Mouse (Mus musculus): ENCODE measurements around the gene Zbtb39. TPM values are rescaled to one million over a fixed set of nuclear protein-coding genes. Genes with fewer than 3 reads are reported as not detected.

Gene Zbtb39
- polyA plus RNA-seq, 1 experiment from 2014 or later: 4.3 TPM

Other genes with a start within 250 kb of the Zbtb39 start
- gene Stac3, start 237.9 kb upstream of the Zbtb39 start, polyA plus RNA-seq (2016; fragmentation: Nextera tagmentation; extraction: Ambion mirVana): 11.5 and 11.7 TPM in 2 replicates
- 0.60 and 1.6 TPM in 2 replicates for gene Ndufa4l2, start 224.6 kb upstream of the Zbtb39 start, polyA plus RNA-seq (2016; fragmentation: Nextera tagmentation; extraction: Ambion mirVana)
- gene Shmt2, start 217.1 kb upstream of the Zbtb39 start, polyA plus RNA-seq (2016; fragmentation: Nextera tagmentation; extraction: Ambion mirVana): 96.8 and 98.1 TPM in 2 replicates
- gene Nxph4, start 205.0 kb upstream of the Zbtb39 start, polyA plus RNA-seq (2016; fragmentation: Nextera tagmentation; extraction: Ambion mirVana): 4.2 and 6.3 TPM in 2 replicates
- 87.6 and 94.7 TPM in 2 replicates for gene Lrp1, start 118.4 kb upstream of the Zbtb39 start, polyA plus RNA-seq (2016; fragmentation: Nextera tagmentation; extraction: Ambion mirVana)
- 8.7 and 12.1 TPM in 2 replicates for gene Stat6, start 96.6 kb upstream of the Zbtb39 start, polyA plus RNA-seq (2016; fragmentation: Nextera tagmentation; extraction: Ambion mirVana)
- 12.6 and 13.5 TPM in 2 replicates for gene Nemp1, start 72.6 kb upstream of the Zbtb39 start, polyA plus RNA-seq (2016; fragmentation: Nextera tagmentation; extraction: Ambion mirVana)
- 15.3 and 19.1 TPM in 2 replicates for gene Nab2, start 71.0 kb upstream of the Zbtb39 start, polyA plus RNA-seq (2016; fragmentation: Nextera tagmentation; extraction: Ambion mirVana)
- 0.33 and 0.59 TPM in 2 replicates for gene Myo1a, start 34.4 kb upstream of the Zbtb39 start, polyA plus RNA-seq (2016; fragmentation: Nextera tagmentation; extraction: Ambion mirVana)
- gene Tac2, start 15.1 kb upstream of the Zbtb39 start, polyA plus RNA-seq (2016; fragmentation: Nextera tagmentation; extraction: Ambion mirVana): 1.1 and 1.8 TPM in 2 replicates
- 0.49 and 0.59 TPM in 2 replicates for gene Gpr182, start 12.2 kb downstream of the Zbtb39 start, polyA plus RNA-seq (2016; fragmentation: Nextera tagmentation; extraction: Ambion mirVana)
- 0.05 TPM in 1 of 2 replicates, not detected in the other for gene Rdh1, start 20.2 kb downstream of the Zbtb39 start, polyA plus RNA-seq (2016; fragmentation: Nextera tagmentation; extraction: Ambion mirVana)
- 0.16 TPM in 1 of 2 replicates, not detected in the other for gene Rdh16f1, start 20.2 kb downstream of the Zbtb39 start, polyA plus RNA-seq (2016; fragmentation: Nextera tagmentation; extraction: Ambion mirVana)
- gene Rdh9, start 36.8 kb downstream of the Zbtb39 start, polyA plus RNA-seq (2016; fragmentation: Nextera tagmentation; extraction: Ambion mirVana): 0.15 TPM in 1 of 2 replicates, not detected in the other
- gene Rdh16, start 61.6 kb downstream of the Zbtb39 start, polyA plus RNA-seq (2016; fragmentation: Nextera tagmentation; extraction: Ambion mirVana): not detected in 2 replicates
- not detected in 2 replicates for gene Rdh19, start 110.4 kb downstream of the Zbtb39 start, polyA plus RNA-seq (2016; fragmentation: Nextera tagmentation; extraction: Ambion mirVana)
- not detected in 2 replicates for gene Rdh16f2, start 126.9 kb downstream of the Zbtb39 start, polyA plus RNA-seq (2016; fragmentation: Nextera tagmentation; extraction: Ambion mirVana)
- not detected in 2 replicates for gene Rdh7, start 149.3 kb downstream of the Zbtb39 start, polyA plus RNA-seq (2016; fragmentation: Nextera tagmentation; extraction: Ambion mirVana)
- not detected in 2 replicates for gene Sdr9c7, start 159.0 kb downstream of the Zbtb39 start, polyA plus RNA-seq (2016; fragmentation: Nextera tagmentation; extraction: Ambion mirVana)

Data from limb, embryonic 12.5 days (tissue).